Mouse (Mus musculus) yolk sac, embryonic 10.5 days (tissue): Measurements from ENCODE around the gene Dgkg.

Source experiments
- DNase-seq: peaks from one replicate; pipeline ENCODE4 v3.0.0-alpha.2; 2017; ENCODE audit warnings: low spot score

Dgkg gene

DNA sequence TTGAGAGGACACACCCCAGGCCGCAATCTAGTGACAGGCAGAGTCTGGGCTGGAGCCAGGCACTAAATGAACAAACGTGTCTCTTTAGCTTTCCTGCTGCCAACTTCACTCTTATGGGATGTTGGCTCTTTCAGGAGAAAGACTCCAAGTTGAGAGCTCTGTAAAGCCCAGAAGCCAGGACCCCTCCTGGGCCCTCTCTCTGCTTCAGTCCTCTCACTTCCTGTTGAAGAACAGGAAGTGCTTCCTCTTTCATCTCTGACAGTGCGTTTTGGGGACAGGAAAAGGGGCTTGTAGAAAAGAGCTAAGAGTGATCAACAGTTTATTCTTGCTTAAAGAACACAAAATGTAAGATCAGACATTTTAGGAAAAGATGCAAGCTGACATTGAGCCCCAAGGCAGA, 159.0 kb downstream of the Dgkg start:
- DNase-seq = no peak

DNA sequence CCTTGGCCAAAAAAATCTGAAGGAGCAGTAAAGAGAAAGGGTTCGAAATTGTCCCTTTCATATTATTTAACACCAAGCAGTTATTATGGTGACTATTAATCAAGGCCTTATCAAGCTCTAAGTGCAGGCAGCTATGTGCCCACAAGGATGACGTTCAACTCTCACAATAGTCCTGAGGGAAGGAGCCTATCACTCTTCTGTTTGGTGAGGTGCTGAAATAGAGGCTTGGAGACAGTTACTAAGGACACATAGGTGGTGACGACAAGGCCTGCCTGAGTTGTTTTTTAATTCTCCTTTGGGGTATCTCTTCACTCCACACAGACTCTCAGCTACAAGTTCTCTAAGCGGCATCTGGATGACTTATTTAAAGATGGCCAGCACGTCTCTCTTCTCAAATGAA, 161.8 kb downstream of the Dgkg start:
- DNase-seq = no peak

DNA sequence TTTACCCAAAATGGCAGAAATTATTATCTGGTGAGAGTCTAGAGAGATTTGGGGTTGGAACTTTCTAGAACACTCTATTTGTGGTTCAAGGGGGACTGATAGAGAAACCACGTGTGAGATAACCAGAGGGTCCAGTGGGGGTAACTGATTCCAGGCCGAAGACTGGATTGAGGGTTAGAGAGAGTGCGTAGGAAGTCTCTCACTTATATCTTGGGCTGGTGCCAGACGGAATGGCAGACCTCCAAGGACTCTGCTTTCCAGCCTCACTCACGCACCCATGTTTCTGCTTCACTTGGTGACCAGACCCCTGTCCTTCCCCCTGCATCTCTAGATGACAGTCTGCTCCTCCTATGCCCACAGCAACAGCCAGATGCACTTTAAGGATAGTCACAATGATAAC, 162.2 kb downstream of the Dgkg start:
- no peak for DNase-seq

DNA sequence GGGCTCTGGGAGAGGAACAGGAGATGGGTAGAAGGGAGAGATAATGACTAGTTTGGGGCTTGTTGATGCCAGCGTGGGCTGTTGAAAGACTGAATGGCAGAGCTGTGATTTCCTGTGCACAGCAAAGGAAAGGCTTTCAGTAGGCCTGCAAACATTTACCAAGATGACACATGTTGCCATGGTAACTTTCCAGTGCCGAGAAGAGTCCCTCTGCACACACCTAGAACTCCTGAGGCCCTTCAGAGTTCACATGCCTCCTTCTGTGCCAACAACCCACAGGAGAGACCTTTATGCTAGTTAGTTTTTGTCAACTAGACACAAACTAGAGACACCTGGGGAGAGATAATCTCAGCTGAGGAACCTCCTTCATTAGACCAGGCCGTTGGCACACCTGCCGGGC, 163.6 kb downstream of the Dgkg start:
- DNase-seq = no peak

DNA sequence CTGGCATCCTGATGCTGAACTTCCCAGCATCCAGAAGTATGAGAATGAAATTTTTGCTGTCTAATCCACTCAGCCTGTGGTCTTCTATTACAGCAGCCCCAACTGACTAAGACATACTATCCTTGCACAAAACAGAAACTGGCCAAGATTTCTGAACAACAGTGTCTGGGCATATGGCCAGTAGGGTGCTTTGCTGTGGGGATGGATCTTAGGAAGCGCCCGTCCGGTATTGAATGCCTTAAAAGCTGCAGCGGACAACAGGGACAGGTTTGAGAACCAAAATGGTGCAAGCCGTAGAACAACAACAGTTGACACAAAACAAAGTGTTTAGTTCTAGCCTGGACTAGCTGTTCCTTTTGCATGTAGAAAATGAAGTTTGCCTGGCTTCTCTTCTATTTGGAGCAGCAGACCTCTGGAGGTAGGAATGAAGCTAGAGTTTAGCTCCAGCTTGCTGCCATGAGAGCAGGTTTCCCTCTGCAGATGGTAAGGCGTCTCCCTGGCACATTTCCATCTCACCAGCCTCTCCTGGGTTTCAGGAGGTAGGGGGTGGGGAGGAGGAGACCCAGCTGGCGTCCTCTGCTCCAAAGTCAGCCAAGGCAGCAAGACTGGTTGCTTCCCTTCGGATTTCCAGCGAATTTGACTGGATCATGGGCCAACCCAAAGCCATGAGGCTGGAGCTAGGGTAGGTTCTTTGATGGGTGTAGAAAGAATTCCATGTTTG, 165.4 kb downstream of the Dgkg start:
- no peak for DNase-seq

DNA sequence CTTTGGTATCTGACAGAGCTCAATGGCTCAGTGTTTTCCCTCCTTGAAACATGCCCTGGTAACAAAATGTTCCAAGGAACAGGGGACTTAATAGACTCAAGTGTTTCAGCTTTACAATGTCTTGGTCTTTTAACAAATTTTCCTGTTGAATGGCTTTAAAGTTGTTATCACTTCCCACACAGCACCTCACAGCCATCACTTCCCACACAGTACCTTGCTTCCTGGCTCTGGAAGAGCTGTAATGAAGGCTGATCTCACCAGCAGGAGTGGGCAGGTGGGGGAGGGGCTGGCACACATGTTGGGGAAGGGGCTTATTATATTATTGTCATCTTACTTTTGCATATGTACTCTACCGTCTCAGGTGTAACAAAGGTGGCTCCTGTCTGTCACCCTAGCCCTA, 173.1 kb downstream of the Dgkg start:
- no peak for DNase-seq

DNA sequence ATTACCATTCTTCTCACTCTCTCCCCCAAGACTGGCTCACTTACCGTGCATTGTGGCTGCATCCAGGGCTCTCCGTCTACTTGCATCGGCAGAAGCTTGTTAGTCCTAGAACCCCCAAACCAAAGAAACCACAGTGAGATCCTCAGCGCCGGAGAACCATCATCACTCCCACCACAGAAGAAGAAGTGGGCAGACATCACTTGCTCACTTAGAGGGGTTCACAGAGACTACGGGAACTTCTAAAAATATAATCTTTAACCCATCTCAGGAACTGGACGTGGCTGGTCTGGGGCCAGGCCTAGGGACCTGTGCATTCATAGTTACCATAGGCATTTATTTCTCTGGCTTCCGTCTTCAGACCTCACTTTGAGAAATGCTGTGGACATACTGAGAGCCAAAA, 177.7 kb downstream of the Dgkg start:
- no peak for DNase-seq

DNA sequence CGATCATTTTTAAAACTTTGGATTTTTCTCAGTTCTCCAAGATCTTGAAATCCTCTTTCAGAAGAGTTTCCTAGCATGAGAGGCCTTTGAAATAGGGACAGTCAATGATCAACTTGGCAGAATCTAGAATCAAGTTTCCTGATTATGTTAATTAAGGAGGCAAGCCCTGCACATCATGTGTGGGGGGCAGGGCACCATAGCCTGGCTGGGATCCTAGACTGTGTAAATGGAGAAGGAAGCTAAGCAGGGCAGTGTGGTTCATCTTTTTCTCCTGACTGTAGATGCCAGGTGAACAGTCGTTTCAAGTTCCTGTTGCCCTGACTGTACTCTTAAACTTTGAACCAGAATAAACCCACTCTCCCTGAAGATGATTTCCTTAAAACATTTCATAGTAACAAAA, 185.3 kb downstream of the Dgkg start:
- DNase-seq = no peak

DNA sequence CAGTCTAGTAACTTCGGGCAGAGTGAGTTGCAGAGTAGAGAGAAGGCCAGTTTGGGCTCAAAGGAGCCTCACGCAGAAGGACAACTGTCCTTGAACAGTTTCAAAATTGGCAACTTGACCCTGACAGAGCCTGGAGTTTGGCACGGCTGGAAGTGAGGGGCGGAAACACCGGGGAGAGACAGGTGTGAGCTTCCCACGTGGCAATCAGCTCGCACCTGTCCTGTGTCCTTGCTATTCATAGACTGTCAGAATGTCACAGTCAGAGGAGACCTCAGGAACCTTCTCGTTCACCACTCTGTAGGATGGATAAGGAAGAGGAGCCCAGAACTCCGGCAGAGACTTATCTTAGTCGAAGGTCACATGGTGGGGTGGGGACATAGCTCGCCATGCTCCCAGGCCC, 187.6 kb downstream of the Dgkg start:
- no peak for DNase-seq

DNA sequence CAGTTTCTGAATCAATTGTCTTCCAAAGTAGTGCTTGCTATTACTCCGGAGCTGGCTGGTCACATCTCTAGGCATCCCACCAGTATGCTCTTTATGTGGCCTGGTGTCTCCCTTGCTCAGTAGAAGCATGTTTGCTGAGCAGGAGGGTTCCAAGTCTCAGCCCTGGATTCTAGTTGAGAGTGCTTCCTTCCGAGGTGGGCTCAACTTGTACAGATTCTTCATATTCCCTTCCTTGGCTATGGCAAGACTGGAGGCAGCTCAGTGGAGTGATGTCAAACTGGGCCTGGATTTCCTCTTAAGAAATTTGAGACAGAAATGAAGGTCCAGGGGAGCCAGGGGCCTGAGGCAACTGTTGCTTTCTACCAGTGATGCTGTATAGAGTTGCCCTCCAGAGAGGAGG, 189.9 kb downstream of the Dgkg start:
- DNase-seq = no peak

DNA sequence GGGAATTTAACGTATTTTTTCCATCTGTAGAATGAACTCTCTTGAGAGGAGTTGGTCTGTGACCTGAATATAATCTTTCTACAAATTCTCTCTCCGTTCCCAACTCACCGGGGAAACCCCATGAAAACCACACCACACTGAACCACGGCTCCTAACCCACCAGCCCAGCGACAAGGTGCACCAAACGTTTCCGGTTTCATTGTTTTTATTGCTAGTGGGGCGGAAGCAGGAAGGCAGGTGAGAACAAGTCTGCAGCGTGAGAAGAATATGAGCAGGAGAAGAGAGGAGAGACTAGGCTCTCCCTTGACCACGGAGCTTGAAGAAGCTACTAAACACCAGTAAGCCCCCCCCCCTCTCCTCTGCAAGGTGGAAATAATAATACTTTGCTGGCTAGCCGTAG, 190.6 kb downstream of the Dgkg start:
- DNase-seq = no peak

DNA sequence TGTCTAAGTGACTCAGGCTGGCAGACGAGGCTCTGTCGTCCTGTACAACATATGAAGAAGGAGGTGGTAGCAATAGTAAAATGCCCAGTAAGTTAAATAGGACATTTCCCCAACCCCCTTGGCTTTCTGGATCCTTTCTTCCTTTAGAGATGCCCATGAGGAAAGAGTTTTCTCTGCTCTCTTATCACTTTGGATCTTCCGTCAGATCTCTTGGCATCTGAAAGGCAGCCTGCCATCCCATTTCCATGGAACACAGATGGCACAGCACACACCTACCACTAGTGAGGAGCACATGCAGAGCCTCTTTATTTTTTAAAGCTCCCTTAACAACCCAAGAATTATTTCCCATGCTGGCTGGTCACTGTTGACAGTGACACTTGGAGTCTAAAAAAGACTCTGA, 194.8 kb downstream of the Dgkg start:
- no peak for DNase-seq

DNA sequence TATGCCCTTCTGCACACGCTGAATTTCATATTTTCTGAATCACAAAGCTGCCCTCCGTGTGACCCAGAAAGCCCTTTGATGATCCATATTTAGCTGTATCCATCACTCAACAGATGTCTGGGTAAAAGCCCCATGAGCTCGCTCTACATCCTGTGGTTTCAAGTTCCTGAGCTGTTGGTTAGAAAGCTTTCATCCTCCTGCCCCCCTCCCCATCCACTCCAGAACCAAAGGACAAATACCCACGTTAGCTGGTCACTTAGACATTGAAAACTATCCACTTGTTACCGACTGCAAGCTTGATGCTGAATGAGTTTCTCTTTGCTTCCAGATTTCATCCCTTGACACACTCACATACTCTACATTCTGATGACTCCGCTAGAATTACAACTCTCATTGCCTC, 195.3 kb downstream of the Dgkg start:
- no peak for DNase-seq

DNA sequence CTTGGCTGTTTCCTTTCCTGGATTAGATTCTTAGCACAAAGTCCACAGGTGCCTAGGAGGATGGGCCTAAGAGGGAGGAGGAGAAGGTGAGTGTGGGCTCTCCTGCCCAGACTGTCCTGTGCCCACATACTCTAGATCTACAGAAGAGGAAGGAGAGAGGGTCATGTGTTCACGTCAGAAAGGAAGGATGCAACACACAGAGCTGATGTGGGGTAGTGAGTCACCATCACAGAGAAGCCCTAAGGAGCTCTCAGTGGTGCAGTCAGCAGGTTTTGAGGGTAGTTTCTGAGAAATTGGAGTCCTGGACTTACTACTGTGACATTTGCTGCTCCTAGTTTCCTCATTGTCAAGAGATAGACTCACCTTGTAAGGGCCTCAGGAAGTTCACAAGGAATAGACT, 196.1 kb downstream of the Dgkg start:
- no peak for DNase-seq

DNA sequence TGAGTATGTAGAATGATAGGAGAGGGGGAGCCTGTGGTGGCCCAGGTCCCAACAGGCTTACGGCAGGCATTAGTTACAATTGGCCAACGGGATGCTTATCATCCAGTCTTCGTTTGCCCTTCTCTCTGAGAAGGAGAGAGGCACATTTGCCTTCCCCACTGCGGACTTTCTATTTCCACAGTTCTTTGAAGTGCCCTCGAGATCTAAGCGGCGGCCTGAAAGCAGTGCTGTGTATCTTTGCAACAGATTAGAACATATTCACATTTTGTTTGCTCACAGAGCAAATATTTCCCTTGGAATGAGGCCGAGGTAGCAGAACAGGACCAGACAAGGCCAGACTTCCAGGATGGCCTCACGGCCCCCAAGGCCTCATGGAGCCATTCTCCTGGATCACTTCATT, 204.9 kb downstream of the Dgkg start:
- DNase-seq = no peak

DNA sequence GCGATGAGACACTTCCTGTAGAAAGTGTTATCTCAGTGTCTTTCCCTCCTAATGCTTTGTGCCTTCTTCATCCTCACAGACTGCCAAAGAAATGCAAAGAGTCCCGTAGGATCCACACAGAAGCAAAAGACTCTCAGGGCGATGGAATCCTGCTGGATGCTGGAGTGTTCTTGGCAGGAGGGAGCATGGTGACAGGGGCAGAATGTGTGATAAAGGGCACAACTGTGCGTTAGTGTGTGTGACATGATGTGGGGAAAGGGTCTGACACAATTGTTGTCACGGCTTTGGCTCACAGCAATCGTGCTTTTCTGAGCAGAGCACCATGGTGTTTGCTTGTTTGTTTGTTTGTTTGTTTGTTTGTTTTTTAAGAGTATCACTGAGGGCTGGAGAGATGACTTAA, 208.9 kb downstream of the Dgkg start:
- DNase-seq = no peak

DNA sequence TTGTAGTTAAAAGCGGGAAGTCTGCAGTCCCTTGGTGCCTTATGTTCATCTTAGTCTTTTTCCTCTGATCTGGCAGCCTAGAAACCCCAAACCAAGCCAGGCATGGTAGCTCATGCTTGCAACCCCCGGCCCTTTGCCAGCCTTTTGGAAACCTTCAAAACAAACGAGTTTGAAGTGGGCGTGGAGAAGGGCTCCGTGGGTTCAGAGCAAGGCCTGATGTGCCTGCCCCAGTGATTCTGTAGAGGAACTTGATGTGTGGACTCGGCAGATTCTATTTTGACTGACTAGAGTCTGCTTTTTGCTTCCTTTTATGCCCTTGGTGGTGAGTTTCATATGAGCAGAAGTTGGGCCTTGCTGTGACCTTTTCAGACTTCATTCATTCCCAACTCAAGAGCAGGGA, 212.2 kb downstream of the Dgkg start:
- no peak for DNase-seq

DNA sequence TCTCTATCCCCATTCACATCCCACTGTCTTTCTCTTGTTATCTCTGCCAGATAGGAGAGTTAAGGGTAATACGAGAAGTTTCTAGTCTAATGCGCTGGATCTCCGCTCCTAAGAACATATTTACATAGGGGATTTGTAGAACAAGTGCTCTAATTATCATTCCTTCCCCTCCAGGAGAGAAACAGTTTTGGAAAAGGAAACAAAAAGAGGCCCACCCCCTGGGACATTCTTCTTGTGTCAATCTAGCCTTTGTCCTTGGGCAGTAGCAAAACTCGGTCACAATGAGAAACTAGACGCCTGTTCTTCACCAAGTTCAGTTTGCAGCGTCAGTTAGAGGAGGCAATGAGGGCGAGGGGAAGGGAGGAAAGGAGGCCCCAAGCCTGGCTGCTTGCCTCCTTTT, 214.8 kb downstream of the Dgkg start:
- DNase-seq = no peak

DNA sequence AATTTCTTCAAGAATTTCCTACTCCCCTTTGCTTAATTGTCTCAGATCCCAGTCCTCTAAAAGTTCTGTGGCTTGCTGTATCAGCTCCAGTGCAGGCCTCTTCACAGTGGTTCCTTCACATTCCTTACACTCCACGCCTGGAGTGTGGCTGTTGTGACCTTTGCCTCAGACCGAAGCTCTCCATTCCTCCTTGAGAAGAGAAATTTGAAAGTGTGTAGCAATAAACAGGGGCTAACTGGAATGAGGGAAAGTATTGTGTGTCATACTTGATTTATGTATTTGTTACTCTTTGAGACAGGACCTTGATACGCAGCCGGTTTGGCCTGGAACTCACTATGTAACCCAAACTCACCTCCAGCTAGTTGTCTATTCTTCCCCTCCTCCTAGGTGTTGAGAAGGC, 215.7 kb downstream of the Dgkg start:
- DNase-seq = no peak

DNA sequence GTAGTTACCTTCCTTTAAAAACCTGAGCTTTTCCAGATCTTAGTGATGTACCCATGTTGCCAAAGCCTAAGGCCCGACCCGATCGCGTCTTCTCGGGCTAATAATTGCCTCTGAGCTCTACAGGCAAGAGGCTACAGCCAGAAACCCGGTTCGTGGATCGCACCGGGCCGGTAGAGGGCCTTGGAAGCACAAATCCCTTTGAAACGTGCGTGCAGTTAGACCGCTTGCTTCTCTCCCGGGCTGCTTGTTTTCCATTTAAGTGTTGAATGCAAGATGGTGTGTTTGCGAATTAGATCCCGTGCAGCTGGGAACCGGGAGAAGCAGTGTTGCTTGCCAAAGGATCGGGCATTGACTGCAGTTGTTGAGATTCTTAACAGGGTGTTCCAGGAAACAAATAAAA, 216.8 kb downstream of the Dgkg start:
- DNase-seq = peak; percentile 72

DNA sequence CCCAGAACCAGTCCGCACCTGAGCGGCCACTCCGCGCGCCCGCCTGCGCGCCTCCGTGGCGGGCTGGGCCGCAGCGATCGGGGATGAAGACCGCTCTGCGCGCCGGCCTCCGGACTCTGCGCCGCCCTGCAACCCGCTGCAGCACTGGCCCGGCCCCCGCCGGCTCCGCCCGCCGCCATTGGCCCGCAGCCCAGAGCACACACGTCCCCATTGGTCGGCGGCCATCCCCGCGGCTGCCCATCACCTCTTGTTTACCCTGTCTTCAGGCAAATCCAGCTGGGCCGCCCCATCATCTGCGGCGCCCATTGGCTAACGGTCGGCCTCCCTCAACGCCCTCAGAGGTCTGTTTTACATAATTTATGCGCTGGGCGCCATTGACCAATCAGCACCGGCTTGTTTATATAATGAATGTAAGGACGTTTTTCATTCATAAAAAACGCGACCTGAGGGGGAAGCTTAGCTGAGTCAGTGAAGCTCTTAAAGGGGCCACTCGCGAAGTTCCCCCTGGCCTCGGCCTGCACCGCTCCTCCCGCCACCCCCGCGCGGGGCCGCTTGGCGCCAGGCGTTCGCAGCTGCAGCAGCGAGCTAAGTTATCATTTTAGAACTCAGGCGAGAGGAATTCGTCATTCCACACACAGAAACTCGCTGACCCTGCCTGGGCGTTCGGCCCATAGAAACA, 217.4 kb downstream of the Dgkg start, which contains the start of gene Etv5:
Gene Etv5, minus strand, starts transcription at position 221 of the 679 bp plus-strand sequence.
- peak; percentile 99 for DNase-seq

DNA sequence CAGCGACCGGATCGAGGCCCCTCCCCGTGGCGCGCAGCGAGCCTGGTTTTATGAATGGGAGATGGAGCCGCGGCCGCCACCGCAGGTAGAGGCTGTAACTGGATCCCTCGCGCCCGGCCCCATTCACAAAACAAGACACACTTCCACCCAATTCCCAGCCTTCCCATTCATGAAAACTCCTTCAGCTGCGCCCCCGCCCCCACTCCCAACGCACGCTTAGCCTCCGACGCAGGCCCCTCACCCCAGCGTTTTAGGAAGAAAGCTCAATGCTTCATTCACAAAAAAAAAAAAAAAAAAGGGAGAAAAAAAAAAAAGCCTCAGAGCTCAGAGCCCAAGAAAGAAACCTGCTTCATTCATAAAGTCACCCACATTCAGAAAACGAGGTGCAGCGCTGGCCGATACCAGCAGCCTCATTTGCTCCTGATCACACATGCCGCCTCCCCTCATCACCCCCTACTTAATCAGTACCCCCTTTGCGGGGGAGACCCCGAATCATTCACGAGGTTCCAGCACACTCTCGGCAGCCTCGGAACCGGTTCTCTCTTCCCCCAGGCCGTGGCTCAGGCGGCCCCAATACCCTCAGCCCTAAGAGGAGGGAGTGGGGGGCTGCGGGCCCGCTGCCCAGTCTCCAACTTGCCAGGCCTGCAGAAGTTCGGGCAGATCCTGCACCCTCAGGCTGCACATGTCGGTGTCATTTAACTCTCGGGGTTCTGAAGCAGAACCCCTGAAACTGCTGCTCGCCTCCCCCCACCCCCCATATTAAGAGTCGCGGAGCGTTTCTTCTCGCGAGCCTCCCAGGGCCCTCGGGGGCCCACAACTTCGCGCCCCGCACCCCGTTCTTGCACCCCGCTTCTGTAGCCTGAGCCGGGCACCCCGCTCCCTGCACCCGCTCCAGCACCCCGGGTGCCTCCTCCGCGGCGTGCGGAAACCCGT, 218.3 kb downstream of the Dgkg start:
- peak; percentile 90 for DNase-seq

DNA sequence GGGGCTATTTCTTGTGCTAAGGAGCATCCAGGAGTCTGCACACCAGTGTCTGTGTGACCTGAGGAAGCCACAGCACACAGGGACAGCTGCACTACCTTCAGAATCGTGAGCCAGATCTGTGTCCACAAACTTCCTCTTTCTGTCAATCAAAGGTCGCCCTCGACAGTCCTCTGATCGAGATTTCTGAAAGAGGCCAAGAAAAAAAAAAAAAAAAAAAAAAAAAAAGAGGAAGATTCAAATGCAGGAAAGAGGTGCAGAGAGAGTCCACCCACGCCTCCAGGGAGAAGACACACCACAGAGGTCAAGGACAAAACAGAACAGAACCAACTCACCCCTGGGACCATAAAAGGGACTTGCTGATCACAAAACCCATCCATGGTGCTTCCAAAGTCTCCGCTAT, 220.9 kb downstream of the Dgkg start:
- no peak for DNase-seq
